Mouse (Mus musculus): Measurements from ENCODE around the gene Heatr5a.

Heatr5a gene

GRCm38 (mm10) chr12:51886369-51886768 is 84.8 kb downstream of the Heatr5a start:
- DNase-seq (ENCODE audit: low read depth, low spot score), result no peak

- DNase-seq (ENCODE audit: low read depth, low spot score), result no peak
Observed at GRCm38 (mm10) chr12:51884801-51885200, 86.3 kb downstream of the Heatr5a start.

GRCm38 (mm10) chr12:51883297-51883805 is 87.8 kb downstream of the Heatr5a start:
- DNase-seq (ENCODE audit: low read depth, low spot score), result no peak

DNA sequence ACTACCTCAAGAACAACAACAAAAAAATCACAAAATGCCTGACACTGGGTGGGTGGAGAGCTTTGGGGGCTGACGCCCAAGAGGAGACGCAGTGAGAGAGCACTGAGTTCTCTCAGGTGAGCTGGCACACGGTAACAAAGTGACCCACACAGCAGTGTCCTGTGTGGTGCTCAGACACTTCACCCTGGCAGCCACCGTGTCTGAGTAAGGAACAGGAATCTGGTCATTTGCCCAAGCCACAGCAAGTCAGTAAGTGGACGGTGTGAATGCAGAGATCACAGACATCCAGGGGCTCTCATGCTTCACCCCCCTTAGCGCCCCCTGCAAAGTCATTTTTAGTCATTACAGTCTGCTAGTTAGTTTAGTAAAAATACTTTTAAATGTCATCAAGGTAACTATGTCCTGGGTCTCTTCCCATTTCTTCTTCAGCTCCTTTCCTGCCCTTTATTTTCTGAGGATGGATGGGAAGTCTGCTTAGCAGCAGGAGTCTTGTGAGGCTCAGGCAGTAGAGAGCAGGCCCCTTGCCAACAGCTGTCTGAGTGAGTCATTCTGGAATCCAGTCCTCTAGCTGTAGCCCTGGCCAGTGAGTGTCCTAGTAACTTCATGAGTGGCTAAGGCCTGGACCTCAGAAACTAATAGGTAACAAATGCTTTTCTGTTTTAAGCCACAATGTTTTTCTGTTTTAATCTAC is 88.4 kb downstream of the Heatr5a start:
- no peak for DNase-seq (ENCODE audit: low read depth, low spot score)

GRCm38 (mm10) chr12:51881775-51882174 is 89.3 kb downstream of the Heatr5a start:
- no peak for DNase-seq (ENCODE audit: low read depth, low spot score)

DNA sequence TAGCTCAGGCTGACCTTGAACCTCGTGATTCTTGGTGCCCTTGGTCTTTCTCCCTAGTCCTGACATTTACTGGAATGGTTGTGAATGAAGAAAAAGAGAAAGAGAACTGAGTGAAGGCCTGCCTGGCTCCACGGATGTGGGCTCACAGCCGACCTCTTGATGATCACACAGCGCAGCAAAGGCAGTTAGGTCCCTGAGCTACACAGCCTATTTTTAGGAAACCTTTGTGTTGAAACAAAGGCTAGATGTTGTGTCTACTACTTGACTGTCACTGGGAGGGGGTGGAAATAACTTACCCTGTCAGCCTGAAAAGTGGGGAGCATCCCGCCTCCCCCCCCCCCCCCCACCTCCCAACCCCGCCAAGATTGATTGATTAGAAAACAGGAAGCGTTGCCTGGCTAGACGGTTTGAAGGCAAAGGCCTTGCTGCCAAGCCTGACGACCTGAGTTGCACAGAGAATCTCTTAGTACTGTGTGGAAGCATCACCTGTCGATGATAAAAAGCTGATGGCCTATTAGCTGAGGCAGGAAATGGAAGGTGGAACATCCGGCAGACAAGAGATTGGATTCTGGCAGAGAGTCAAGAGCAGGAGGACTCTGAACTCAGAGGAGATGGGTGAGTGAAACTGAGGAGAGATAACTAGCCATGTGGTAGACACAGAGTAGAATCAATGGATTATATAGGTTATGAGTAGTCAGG is 99.5 kb downstream of the Heatr5a start:
- DNase-seq (ENCODE audit: low read depth, low spot score), result no peak

DNA sequence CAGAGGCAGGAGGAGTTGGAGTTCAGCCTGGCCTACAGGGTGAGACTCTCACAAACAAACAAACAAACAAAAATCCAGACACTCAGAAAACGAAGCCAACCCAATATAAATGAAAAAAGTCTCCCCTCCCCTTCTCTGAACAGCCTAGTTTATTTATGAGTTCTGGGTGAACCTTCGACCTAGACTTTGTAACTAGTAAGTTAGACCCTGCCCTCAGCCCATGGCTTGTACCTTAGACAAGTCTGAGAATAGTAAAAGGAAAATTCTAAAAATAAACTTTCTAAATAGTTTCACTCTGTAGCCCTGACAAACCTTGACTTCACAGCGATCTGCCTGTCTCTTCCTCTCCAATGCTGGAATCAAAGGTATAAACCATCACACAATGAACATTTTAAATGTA is 101.6 kb downstream of the Heatr5a start:
- DNase-seq (ENCODE audit: low read depth, low spot score), result no peak

GRCm38 (mm10) chr12:51867076-51867475 is 104.0 kb downstream of the Heatr5a start:
- DNase-seq (ENCODE audit: low read depth, low spot score), result no peak

DNA sequence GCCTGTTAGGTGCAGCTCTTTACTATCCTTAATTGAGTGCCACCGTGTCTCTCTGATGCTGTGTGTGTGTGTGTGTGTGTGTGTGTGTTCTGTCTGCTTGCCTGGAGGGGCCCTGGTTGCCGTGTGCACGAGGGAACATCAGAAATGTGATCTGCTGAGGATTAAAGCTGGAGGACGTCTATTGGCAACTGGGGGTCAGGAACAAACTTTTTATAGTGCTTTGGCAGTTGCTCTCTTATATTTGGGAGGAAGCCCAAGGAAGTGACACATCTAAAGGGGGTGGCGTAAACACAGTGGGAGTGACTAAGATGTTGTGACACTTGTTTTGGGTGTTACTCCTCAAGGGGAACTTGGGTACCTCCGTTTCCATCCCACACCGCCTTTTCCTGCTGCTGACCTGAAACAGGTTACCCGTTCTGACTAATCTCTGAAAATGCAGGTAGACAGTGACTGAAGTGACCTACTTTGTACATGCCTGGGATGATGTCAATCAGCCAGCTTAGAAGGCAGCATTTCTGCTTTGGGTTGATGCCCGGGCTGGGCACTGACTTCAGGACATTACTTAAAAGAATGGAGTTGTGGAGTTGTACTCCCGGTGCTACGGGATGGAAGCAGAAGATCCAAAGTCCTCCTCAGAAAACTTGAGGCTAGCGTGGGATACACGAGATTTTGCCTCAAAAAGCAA is 104.8 kb downstream of the Heatr5a start:
- no peak for DNase-seq (ENCODE audit: low read depth, low spot score)

DNA sequence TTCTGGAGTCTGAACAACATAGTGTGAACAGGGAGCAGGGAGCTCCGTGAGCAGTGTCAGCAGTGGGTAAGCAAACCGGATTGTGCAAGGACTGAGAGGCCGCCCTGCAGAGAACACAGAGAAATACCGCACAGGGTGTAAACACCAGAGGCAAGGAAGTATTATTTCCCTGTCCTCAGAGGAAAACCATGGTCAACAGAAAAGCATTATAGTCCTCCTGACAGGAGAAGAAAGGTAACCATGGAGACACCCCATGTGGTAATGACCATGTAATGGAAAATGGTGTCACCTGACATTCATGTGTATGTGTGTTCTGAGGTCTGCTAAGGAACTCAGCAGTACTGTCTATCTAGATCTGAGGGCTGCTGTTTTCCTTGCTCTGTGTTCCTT is 105.3 kb downstream of the Heatr5a start:
- no peak for DNase-seq (ENCODE audit: low read depth, low spot score)

GRCm38 (mm10) chr12:51865061-51865789 is 105.9 kb downstream of the Heatr5a start:
- no peak for DNase-seq (ENCODE audit: low read depth, low spot score)

DNA sequence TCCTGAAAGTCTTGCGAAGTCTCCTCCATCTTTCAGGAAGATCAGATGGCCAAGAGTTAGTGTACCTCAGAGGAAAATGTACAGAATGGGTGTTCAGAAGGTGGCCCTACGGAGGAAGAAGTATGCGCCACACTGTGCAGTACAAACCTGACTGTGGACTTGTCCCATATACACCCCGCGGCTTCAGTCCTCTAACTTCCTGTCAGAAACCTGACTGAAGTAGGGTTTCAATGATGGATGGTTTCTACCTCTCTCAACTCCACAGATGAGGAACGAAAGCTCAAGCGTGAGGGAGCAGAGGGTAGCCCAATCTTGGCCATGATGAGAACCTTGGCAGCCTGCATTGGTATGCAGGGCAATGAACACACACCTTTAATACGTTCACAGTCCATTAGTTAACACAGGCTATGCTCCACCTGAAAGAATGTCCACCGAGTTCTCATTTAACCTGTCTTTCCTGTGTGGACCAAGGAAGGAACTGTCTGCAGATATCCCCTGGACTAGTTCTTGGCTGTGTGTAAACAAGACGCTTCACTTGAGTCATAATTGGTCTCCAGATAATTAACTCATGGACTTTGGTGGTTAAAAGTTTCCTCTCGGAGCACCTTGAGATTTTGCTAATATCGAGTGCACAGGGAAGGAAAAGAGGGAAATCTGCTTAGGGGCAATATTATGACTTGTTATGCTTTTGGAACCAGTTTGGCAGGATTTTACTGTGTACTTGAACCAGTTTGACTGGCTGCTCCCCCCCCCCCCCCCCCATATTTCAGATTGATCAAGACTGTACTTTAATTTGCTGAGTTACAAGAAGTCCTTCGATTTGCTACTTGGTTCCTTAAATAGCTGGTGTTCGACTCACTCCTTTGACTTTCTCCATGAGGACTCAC is 107.8 kb downstream of the Heatr5a start:
- no peak for DNase-seq (ENCODE audit: low read depth, low spot score)

DNA sequence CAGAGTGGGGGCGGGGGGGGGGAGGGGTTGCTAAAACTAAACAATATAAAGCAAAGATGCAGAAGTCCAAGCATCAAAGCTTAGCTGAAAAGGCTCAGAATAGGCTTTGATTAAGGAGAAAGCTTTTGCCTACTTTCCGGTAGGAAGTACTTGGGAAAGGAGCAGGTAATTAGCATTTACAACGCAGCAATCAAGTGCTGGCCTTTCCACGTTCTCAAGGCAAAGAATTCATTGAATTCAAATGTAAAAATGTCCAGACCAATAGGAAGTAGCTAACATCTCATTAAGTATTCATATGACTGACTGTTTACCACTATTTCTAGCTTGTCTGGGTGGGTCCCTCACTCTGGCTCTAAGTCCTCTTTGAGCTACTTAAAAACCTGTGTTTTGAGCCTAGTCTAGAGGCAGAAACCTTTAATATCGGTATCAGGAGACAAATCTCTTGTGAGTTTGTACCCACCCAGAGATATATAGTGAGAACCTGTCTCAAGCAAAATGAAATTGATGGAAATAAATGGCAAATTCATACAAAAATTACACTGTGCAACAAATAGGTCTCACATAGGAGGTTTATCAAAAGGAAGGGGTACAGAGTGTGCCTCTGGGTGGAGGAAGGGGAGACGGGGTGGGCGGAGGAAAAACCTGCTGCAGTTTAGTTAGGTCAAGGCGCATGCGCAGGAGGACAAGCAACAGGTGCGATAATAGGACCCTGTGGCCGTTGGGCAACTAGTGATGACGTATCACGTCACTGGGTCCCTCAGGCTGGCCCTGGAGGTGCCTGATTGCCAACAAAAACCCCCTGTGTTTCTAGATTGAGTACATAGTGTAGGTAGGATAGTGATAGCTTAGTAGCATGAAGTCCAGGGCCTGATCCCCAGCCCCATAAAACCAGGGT is 112.7 kb downstream of the Heatr5a start:
- no peak for DNase-seq (ENCODE audit: low read depth, low spot score)

- DNase-seq (ENCODE audit: low read depth, low spot score), result no peak
Observed at GRCm38 (mm10) chr12:51856768-51857295, 114.3 kb downstream of the Heatr5a start.

DNA sequence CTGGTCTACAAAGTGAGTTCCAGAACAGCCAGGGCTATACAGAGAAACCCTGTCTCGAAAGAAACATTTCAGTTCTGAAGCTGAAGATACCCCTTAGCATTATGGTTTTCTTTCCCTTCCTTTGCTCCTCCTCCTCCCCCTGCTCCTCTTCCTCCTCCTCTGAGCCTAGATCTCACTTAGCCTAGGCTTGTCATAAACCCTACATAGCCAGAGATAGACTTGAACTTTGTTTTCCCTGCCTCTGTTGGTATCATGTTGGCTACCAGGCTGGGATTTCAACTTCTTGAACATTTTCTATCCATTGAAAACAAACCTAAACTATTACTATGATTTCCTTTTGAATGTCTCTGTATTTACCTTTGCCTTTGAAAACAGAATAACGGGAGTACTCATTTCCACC is 115.2 kb downstream of the Heatr5a start:
- DNase-seq (ENCODE audit: low read depth, low spot score), result no peak

- no peak for DNase-seq (ENCODE audit: low read depth, low spot score)
Observed at GRCm38 (mm10) chr12:51855453-51855852, 115.7 kb downstream of the Heatr5a start.

DNA sequence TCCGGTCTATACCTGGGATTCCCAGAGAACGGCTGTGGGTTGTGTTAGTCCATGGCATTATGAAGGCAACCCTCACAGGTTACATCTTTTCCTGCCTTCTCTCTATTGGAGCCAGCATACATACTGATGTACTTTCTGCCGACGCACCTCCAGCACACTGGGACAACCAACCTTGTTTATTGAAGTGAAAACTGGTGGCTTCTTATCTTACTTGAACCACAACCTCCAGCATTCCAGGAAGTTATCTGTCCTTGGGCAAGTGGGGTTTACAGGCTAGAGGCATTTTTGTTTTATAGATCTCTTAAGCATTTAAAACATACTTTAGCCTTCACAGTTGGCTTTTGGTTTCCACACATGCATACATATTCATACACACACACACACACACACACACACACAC is 119.5 kb downstream of the Heatr5a start:
- DNase-seq (ENCODE audit: low read depth, low spot score), result no peak

DNA sequence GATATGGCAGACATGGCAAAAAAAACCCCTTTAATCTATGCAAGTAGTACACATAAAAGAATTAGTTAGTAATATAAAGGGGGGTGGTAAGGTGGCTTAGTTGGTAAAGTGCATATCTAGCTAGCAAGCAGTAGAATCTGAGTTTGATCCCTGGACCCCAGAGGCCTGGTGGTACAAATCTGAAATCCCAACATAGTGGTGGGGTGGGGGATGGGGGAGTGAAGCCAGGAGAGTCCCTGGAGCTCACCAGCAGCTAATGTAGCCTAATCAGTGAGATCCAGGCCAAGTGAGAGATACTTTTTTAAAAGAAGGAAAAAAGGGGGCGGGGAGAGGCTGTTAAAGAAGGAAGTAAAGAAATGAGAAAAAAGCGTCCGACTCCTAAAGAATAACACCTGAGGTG is 120.0 kb downstream of the Heatr5a start:
- no peak for DNase-seq (ENCODE audit: low read depth, low spot score)

GRCm38 (mm10) chr12:51850339-51850738 is 120.8 kb downstream of the Heatr5a start:
- no peak for DNase-seq (ENCODE audit: low read depth, low spot score)

DNA sequence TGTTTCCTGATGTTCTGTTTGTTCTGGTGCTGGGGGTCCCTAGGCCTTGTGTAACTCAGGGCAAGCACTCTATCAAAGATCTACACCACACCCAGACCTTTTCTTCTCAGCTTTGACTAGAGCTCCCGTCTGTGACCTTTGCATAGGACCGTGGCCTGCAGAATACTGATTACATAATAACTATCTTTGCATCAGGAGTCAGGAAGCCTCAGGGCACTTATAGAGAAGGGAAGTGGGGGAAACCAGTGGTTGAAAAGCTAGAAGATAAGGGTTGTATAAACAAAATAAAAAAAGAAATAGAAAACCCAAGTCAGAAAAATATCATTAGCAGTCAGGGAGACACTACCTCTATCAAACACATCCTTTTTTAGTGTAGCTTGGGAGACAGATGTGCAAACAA is 121.2 kb downstream of the Heatr5a start:
- no peak for DNase-seq (ENCODE audit: low read depth, low spot score)
